Comparison of ENCODE assay signal across 29 mouse cellular contexts in genomic region chr9:67527726-67528125, GRCm38 (mm10). TPM values are rescaled to one million over a fixed set of nuclear protein-coding genes. Genes with fewer than 3 reads are reported as not detected.
DNase-seq lines count a peak whose midpoint lies in the region; ATAC-seq lines count a peak whose summit lies in the region.
"Had no signal": no experiment of that assay in that cellular context is flagged by ENCODE, and none has a peak within 500 bp of the region (broad histone marks: within the 10 kb centered on the region; RNA-seq: fewer than 3 reads in every experiment).

No protein-coding gene starts in this region.

- no peak overlapping the region for H3K4me2 ChIP-seq in forebrain, embryonic 14.5 days (ENCODE audit: low read length)
- H3K4me2 ChIP-seq in forebrain, embryonic 11.5 days (ENCODE audit: low read depth, low read length, severe bottlenecking): no peak overlapping the region
- H3K4me2 ChIP-seq: embryonic facial prominence, embryonic 13.5 days; heart, embryonic 11.5 days; hindbrain, embryonic 13.5 days; limb, embryonic 15.5 days; midbrain, embryonic 13.5 days; neural tube, embryonic 15.5 days; stomach, embryonic 15.5 days had no signal

- no peaks in the 10 kb centered on the region; the same call in 1 of the 2 replicates for H3K4me1 ChIP-seq in forebrain, embryonic 14.5 days (ENCODE audit: control insufficient read depth, insufficient read depth, low read length)
- H3K4me1 ChIP-seq in forebrain, embryonic 11.5 days (replicated peaks; ENCODE audit: control insufficient read depth, insufficient read depth, low read length): no peaks in the 10 kb centered on the region
- H3K4me1 ChIP-seq: midbrain, embryonic 13.5 days; neural tube, embryonic 15.5 days had no signal

- H3K27me3 ChIP-seq in forebrain, embryonic 14.5 days (replicated peaks; ENCODE audit: control insufficient read depth, insufficient read depth, low read length): no peaks in the 10 kb centered on the region
- no peaks in the 10 kb centered on the region for H3K27me3 ChIP-seq in forebrain, embryonic 11.5 days (ENCODE audit: control insufficient read depth, insufficient read depth, low read length)
- H3K27me3 ChIP-seq: embryonic facial prominence, embryonic 13.5 days; hindbrain, embryonic 13.5 days; limb, embryonic 15.5 days; midbrain, embryonic 13.5 days; neural tube, embryonic 15.5 days; stomach, embryonic 15.5 days had no signal

- H3K9me3 ChIP-seq in forebrain, embryonic 14.5 days (replicated peaks; ENCODE audit: control insufficient read depth, low read length): no peaks in the 10 kb centered on the region
- H3K9me3 ChIP-seq in forebrain, embryonic 11.5 days (ENCODE audit: control insufficient read depth, low read length): no peaks in the 10 kb centered on the region
- H3K9me3 ChIP-seq: embryonic facial prominence, embryonic 13.5 days; hindbrain, embryonic 13.5 days; limb, embryonic 10.5 days; limb, embryonic 15.5 days; midbrain, embryonic 13.5 days; neural tube, embryonic 15.5 days; stomach, embryonic 15.5 days had no signal

- H3K27ac ChIP-seq in forebrain, embryonic 14.5 days (ENCODE audit: low read depth, low read length): peak overlapping the region; percentile 27; the same call in 1 of the 2 replicates
- no peak overlapping the region for H3K27ac ChIP-seq in forebrain, embryonic 11.5 days (ENCODE audit: low read depth, low read length)
- H3K27ac ChIP-seq: embryonic facial prominence, embryonic 13.5 days; hindbrain, embryonic 13.5 days; limb, embryonic 10.5 days; limb, embryonic 15.5 days; liver, embryonic 14.5 days; macrophage; midbrain, embryonic 13.5 days; neural tube, embryonic 15.5 days; stomach, embryonic 15.5 days had no signal

- H3K4me3 ChIP-seq in forebrain, embryonic 14.5 days (ENCODE audit: low read depth, low read length): no peak overlapping the region
- no peak overlapping the region for H3K4me3 ChIP-seq in forebrain, embryonic 11.5 days (ENCODE audit: low read depth, low read length)
- H3K4me3 ChIP-seq: embryonic facial prominence, embryonic 13.5 days; hindbrain, embryonic 13.5 days; limb, embryonic 10.5 days; limb, embryonic 15.5 days; midbrain, embryonic 13.5 days; neural tube, embryonic 15.5 days; stomach, embryonic 15.5 days had no signal

- peak; percentile 67 for DNase-seq in forebrain, embryonic 14.5 days (ENCODE audit: low spot score)
- no peak for DNase-seq in forebrain, embryonic 11.5 days (ENCODE audit: low spot score)
- DNase-seq in layer of hippocampus, adult 11-12 months (ENCODE audit: low spot score): peak; percentile 26
- DNase-seq in layer of hippocampus, postnatal 25 days (ENCODE audit: extremely low spot score in 1 of 2, low spot score in 1 of 2): no peak
- peak; percentile 53 for DNase-seq in brain, adult 2 months (ENCODE audit: low read depth, low spot score)
- DNase-seq in brain, embryonic 18.5 days (ENCODE audit: low read depth, low spot score): peak; percentile 16
- no peak for DNase-seq in urinary bladder, postnatal 14 days (ENCODE audit: low spot score)
- DNase-seq: adrenal gland, postnatal 14 days; cerebellum, adult 9-10 months; gastrocnemius, postnatal 14 days; heart, adult 18-20 months; heart, postnatal 36 days; kidney, adult 2 months; kidney, postnatal 36 days; lung, adult 2 months; lung, postnatal 10 days; right cerebral cortex, postnatal 25 days had no signal

- WGBS in forebrain, embryonic 14.5 days: 74% methylated on average over 2 of the region's 2 CpGs
- WGBS in forebrain, embryonic 11.5 days: 95% methylated on average over 2 of the region's 2 CpGs

- no peak overlapping the region for H3K9ac ChIP-seq in forebrain, embryonic 14.5 days (ENCODE audit: low read length)
- H3K9ac ChIP-seq in forebrain, embryonic 11.5 days (ENCODE audit: low read length): no peak overlapping the region
- H3K9ac ChIP-seq: embryonic facial prominence, embryonic 13.5 days; hindbrain, embryonic 13.5 days; limb, embryonic 15.5 days; liver, embryonic 14.5 days; midbrain, embryonic 13.5 days; neural tube, embryonic 15.5 days; stomach, embryonic 15.5 days had no signal

- no peaks in the 10 kb centered on the region for H3K36me3 ChIP-seq in forebrain, embryonic 14.5 days (ENCODE audit: control insufficient read depth, insufficient read depth, low read length)
- no peaks in the 10 kb centered on the region for H3K36me3 ChIP-seq in forebrain, embryonic 11.5 days (ENCODE audit: control insufficient read depth, insufficient read depth, low read length)
- H3K36me3 ChIP-seq: embryonic facial prominence, embryonic 13.5 days; hindbrain, embryonic 13.5 days; limb, embryonic 10.5 days; limb, embryonic 15.5 days; midbrain, embryonic 13.5 days; neural tube, embryonic 15.5 days; stomach, embryonic 15.5 days had no signal

- peak; percentile 61; the same call in 1 of the 2 replicates for ATAC-seq in forebrain, embryonic 14.5 days
- ATAC-seq in forebrain, embryonic 11.5 days (replicated peaks; ENCODE audit: low FRiP score): no peak
- ATAC-seq: CD4-positive, CD25-positive, alpha-beta regulatory T cell, adult 4 months; midbrain, embryonic 13.5 days had no signal

RNA-seq across cellular contexts. Expression of gene Tln2, which starts 31.8 kb away (rescaled TPM):
- 15.7 and 19.3 TPM in 2 replicates for polyA plus RNA-seq in forebrain, embryonic 14.5 days (2014; fragmentation: Nextera tagmentation; extraction: Ambion mirVana)
- polyA plus RNA-seq in forebrain, embryonic 11.5 days (2014; fragmentation: Nextera tagmentation; extraction: Ambion mirVana): 19.2 and 22.9 TPM in 2 replicates
- 100 to 1,000 TPM in 1 of 2 experiments, 10 to 100 TPM in 1; 89.9 to 104 TPM for total RNA-seq in layer of hippocampus, postnatal 25 days (2021)
- total RNA-seq: megakaryocyte-erythroid progenitor cell, adult 5-6 weeks had no signal

Comparison
In these comparisons a context has a peak if more than half of its experiments do, and no peak if none do; other contexts are left out.
1. DNase-seq: peak in forebrain, embryonic 14.5 days (single experiment), layer of hippocampus, adult 11-12 months (single experiment), brain, adult 2 months (single experiment) and brain, embryonic 18.5 days (single experiment); none in forebrain, embryonic 11.5 days (single experiment), layer of hippocampus, postnatal 25 days (0 of 2) and urinary bladder, postnatal 14 days (single experiment).